Mouse (Mus musculus) hindbrain, embryonic 14.5 days (tissue): ENCODE measurements at regions not wholly inside any gene's neighbourhood (a gene's known extent, or its start where the extent isn't known, plus 50 kb on each side); places are given as distances from the start of the nearest gene placed in this dataset.

Experiments
- ATAC-seq: fragments of 200-750 bp; cut with Nextera tagmentation; 2 replicates; pipeline ENCODE4 v1.8.0; 2017; ENCODE audit warnings: moderate number of reproducible peaks, mild to moderate bottlenecking, moderate TSS enrichment, moderate library complexity; ENCODE audit not compliant: low FRiP score
- DNase-seq: peaks from one replicate; pipeline ENCODE4 v3.0.0-alpha.2; 2015; ENCODE audit warnings: low spot score
- H3K27ac ChIP-seq: fragments of 300-500 bp; sonication (generic); 2 replicates; pipeline ENCODE4 v1.5.1; 2014; ENCODE audit warnings: mild to moderate bottlenecking, moderate library complexity
- H3K27me3 ChIP-seq: fragments of 300-500 bp; sonication (generic); 2 replicates; pipeline ENCODE4 v1.6.1; 2014; ENCODE audit warnings: mild to moderate bottlenecking, low read length, mixed read lengths; ENCODE audit not compliant: control insufficient read depth, insufficient read depth
- H3K36me3 ChIP-seq: fragments of 300-500 bp; sonication (generic); replicated peaks from 2 replicates; pipeline ENCODE4 v1.6.1; 2014; ENCODE audit not compliant: control insufficient read depth, insufficient read depth
- H3K4me1 ChIP-seq: fragments of 300-500 bp; sonication (generic); replicated peaks from 2 replicates; pipeline ENCODE4 v1.6.1; 2014; ENCODE audit warnings: antibody characterized with exemption, low read length, mixed read lengths; ENCODE audit not compliant: control insufficient read depth, insufficient read depth
- H3K4me2 ChIP-seq: fragments of 300-500 bp; sonication (generic); replicated peaks from 2 replicates; pipeline ENCODE4 v1.6.1; 2014; ENCODE audit warnings: mild to moderate bottlenecking, moderate library complexity
- H3K4me3 ChIP-seq: fragments of 300-500 bp; sonication (generic); replicated peaks from 2 replicates; pipeline ENCODE4 v1.5.1; 2014; ENCODE audit warnings: mild to moderate bottlenecking, low read length
- H3K9ac ChIP-seq: fragments of 300-500 bp; sonication (generic); 2 replicates; pipeline ENCODE4 v1.6.1; 2014
- H3K9me3 ChIP-seq: fragments of 300-500 bp; sonication (generic); 2 replicates; pipeline ENCODE4 v1.6.1; 2016; ENCODE audit warnings: low read length; ENCODE audit not compliant: control insufficient read depth
- WGBS: fragments of 180-500 bp; shearing (Covaris S2); extraction: QIAGEN DNeasy Blood & Tissue Kit; methylation state at CpG from one replicate; pipeline ENCODE4 v1.1.7; 2014; 5-methylcytosine and 5-hydroxymethylcytosine counted together

DNA sequence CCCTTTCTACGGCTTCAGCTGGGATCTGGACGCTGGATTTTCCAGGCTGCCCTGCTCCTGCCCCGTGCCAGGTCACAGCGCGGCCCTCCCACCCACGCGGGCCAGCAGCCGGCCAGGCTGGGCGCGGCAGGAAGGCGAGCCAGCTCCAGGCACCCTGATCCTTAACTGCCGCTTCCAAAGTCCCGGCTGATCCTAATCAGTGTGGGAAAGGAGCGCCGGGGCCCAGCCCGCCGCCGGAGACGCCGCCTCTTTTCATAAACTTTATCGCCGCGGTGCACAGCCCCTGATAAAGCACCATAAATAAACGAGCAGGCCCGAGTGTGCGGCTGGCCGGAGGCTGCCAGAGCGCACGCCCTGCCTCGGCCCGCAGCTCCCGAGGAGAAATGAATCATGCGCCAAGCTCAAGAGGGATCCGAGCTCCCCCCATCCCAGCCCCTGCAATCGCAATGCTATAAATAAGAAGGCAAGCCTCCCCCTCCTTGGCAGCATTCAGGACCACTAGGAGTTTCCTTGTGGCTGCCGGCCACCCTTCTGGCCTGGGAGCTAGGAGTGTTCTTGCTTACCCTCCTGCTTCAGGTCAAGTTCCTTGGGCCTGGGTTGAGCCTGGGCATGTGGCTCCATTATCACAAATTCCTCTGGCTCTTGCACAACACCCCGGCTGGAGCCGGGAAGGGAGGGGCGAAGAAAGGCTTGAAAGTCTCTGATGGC, 118.1 kb upstream of the Hes1 start:
- peaks cover 19% of the 10 kb centered on the region for H3K4me1 ChIP-seq
- peak overlapping the region; percentile 78 for H3K4me2 ChIP-seq
- DNase-seq: peak; percentile 37
- H3K9ac ChIP-seq: peak overlapping the region; percentile 45
- peak overlapping the region; percentile 31 for H3K4me3 ChIP-seq
- no peak overlapping the region for H3K27ac ChIP-seq
- WGBS: 2% methylated on average over 39 of the region's 39 CpGs
- peak; percentile 41 for ATAC-seq
- peaks cover 7% of the 10 kb centered on the region; the same call in 1 of the 2 replicates for H3K27me3 ChIP-seq
- H3K9me3 ChIP-seq: no peaks in the 10 kb centered on the region
- H3K36me3 ChIP-seq: no peaks in the 10 kb centered on the region

- Histone ChIP-seq H3K4me1 (peaks cover 19% of the 10 kb centered on the region), H3K9ac (no peak overlapping the region), H3K27ac (no peak overlapping the region), H3K36me3 (no peaks in the 10 kb centered on the region), H3K27me3 (peaks cover 7% of the 10 kb centered on the region; the same call in 1 of the 2 replicates), H3K4me2 (no peak overlapping the region), H3K4me3 (no peak overlapping the region), H3K9me3 (no peaks in the 10 kb centered on the region)
- WGBS: 82% methylated on average over 5 of the region's 5 CpGs
- DNase-seq: no peak
- ATAC-seq: no peak
Observed at GRCm38 (mm10) chr16:29946966-29947365, 117.2 kb upstream of the Hes1 start.

DNA sequence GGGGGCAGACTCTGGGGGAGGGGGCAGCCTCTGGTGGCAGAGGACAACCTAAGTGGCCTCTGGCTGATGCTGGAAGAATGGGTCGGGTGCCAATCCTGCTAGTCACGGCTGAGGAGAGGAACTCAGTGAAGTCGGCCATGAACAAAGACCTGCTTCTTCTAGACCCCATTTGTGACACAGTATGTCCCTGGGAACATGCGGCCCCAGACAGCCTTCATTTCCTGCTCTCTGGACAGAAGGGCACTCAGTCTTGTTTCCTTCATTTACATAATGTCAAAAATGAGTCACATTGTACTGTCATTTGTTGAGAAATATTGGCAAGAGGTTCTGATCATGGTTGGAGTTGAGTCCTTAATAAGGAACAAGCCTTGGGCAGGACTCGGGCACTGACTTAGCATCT, 116.5 kb upstream of the Hes1 start:
- Histone ChIP-seq H3K4me1 (peaks cover 19% of the 10 kb centered on the region), H3K36me3 (no peaks in the 10 kb centered on the region), H3K9me3 (no peaks in the 10 kb centered on the region), H3K4me3 (no peak overlapping the region), H3K27me3 (peaks cover 7% of the 10 kb centered on the region; the same call in 1 of the 2 replicates), H3K27ac (no peak overlapping the region), H3K4me2 (no peak overlapping the region), H3K9ac (no peak overlapping the region)
- 64% methylated on average over 5 of the region's 5 CpGs for WGBS
- 0 out of 2 replicates have a peak, but pooled peaks have one; percentile 36 for ATAC-seq
- DNase-seq: no peak

DNA sequence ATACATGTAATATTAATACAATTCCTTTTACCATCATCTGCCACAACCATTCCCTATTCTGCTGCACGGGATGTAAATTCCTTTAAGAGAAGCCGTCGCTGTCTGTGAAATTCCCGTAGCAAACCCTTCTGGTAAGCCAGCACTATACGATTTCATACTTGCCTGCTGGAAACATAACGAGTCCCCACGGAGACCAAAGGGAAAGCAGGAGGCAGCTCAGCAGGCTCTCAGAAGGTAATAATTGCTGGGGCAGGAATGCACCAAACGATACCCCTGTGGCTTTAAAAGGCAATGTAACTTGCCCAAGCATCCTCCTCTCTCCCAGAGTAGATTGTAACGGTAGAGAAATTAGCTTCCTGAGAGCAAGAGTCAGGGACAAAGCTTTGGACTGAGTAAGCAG, 114.0 kb upstream of the Hes1 start:
- Histone ChIP-seq H3K4me1 (peaks cover 19% of the 10 kb centered on the region), H3K27ac (peak overlapping the region; percentile 48; the same call in 1 of the 2 replicates), H3K27me3 (0 out of 2 replicates have a peak, but pooled peaks cover 3% of the 10 kb centered on the region), H3K9me3 (no peaks in the 10 kb centered on the region), H3K4me2 (no peak overlapping the region), H3K36me3 (no peaks in the 10 kb centered on the region), H3K4me3 (no peak overlapping the region), H3K9ac (0 out of 2 replicates have a peak overlapping the region, but pooled peaks have one; percentile 5)
- WGBS: 30% methylated on average over 9 of the region's 9 CpGs
- DNase-seq (peak; percentile 46), ATAC-seq (no peak)

DNA sequence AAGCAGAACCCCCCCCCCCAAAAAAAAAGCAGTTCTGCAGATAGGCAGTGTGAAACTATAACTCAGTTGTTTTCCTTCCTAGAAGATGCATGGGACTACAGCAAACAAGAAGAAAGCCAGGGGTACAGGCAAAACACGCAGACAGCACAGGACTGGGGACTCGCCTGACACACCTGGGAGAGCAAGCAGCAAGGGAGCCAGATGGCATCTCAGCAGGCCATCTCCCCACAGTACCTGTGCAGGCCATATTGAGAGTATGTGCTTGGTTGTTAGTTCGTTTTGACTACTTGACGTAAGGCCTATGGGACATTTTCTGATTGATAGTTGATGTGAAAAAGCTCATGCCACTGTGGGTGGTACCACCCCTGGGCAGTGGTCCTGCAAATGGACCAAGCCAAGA, 113.4 kb upstream of the Hes1 start:
- WGBS: 83% methylated on average over 4 of the region's 4 CpGs
- Histone ChIP-seq H3K9ac (no peak overlapping the region), H3K9me3 (no peaks in the 10 kb centered on the region), H3K4me2 (no peak overlapping the region), H3K4me3 (no peak overlapping the region), H3K4me1 (peaks cover 15% of the 10 kb centered on the region), H3K36me3 (no peaks in the 10 kb centered on the region), H3K27ac (no peak overlapping the region), H3K27me3 (0 out of 2 replicates have a peak, but pooled peaks cover 3% of the 10 kb centered on the region)
- ATAC-seq (no peak), DNase-seq (no peak)

- Histone ChIP-seq H3K4me2 (no peak overlapping the region), H3K9me3 (no peaks in the 10 kb centered on the region), H3K36me3 (no peaks in the 10 kb centered on the region), H3K4me1 (0 out of 2 replicates have a peak, but pooled peaks cover 10% of the 10 kb centered on the region), H3K27me3 (no peaks in the 10 kb centered on the region), H3K27ac (no peak overlapping the region), H3K9ac (no peak overlapping the region), H3K4me3 (no peak overlapping the region)
- DNase-seq: no peak
- no peak for ATAC-seq
- WGBS: 91% methylated on average over 10 of the region's 10 CpGs
Observed at GRCm38 (mm10) chr16:29954700-29955099, 109.5 kb upstream of the Hes1 start.

GRCm38 (mm10) chr16:29956904-29957303, 107.3 kb upstream of the Hes1 start:
- no peak overlapping the region for H3K4me2 ChIP-seq
- DNase-seq: no peak
- ATAC-seq: no peak
- H3K9ac ChIP-seq: no peak overlapping the region
- no peak overlapping the region for H3K4me3 ChIP-seq
- no peaks in the 10 kb centered on the region for H3K9me3 ChIP-seq
- H3K4me1 ChIP-seq: no peaks in the 10 kb centered on the region
- 51% methylated on average over 7 of the region's 7 CpGs for WGBS
- H3K27me3 ChIP-seq: no peaks in the 10 kb centered on the region
- no peak overlapping the region for H3K27ac ChIP-seq
- H3K36me3 ChIP-seq: no peaks in the 10 kb centered on the region

GRCm38 (mm10) chr16:29959939-29960637, 104.1 kb upstream of the Hes1 start:
- Histone ChIP-seq H3K27me3 (no peaks in the 10 kb centered on the region), H3K27ac (no peak overlapping the region), H3K36me3 (no peaks in the 10 kb centered on the region), H3K4me3 (no peak overlapping the region), H3K4me2 (no peak overlapping the region), H3K9me3 (no peaks in the 10 kb centered on the region; the same call in 1 of the 2 replicates), H3K9ac (no peak overlapping the region), H3K4me1 (no peaks in the 10 kb centered on the region)
- ATAC-seq (no peak), DNase-seq (no peak)
- 87% methylated on average over 12 of the region's 12 CpGs for WGBS

GRCm38 (mm10) chr16:29963284-29963683, 100.9 kb upstream of the Hes1 start:
- ATAC-seq: no peak
- WGBS: 76% methylated on average over 4 of the region's 4 CpGs
- H3K4me3 ChIP-seq: no peak overlapping the region
- no peaks in the 10 kb centered on the region; the same call in 1 of the 2 replicates for H3K9me3 ChIP-seq
- no peaks in the 10 kb centered on the region for H3K4me1 ChIP-seq
- no peaks in the 10 kb centered on the region for H3K27me3 ChIP-seq
- no peak overlapping the region for H3K4me2 ChIP-seq
- H3K27ac ChIP-seq: no peak overlapping the region
- DNase-seq: no peak
- no peak overlapping the region for H3K9ac ChIP-seq
- H3K36me3 ChIP-seq: no peaks in the 10 kb centered on the region
